13 mouse cellular contexts compared by ENCODE assay signal in genomic region chr19:7110097-7110496, GRCm38 (mm10). TPM values are rescaled to one million over a fixed set of nuclear protein-coding genes. Genes with fewer than 3 reads are reported as not detected.
DNase-seq lines count a peak whose midpoint lies in the region; ATAC-seq and TF ChIP-seq lines count a peak whose summit lies in the region.
"Had no signal": no experiment of that assay in that cellular context is flagged by ENCODE, and none has a peak within 500 bp of the region (broad histone marks: within the 10 kb centered on the region; RNA-seq: fewer than 3 reads in every experiment).

No protein-coding gene starts in this region.

- H3K27ac ChIP-seq in intestine, embryonic 14.5 days (ENCODE audit: low read depth): no peak overlapping the region
- no peak overlapping the region for H3K27ac ChIP-seq in intestine, postnatal 0 days (ENCODE audit: low read depth, low read length)
- H3K27ac ChIP-seq in embryonic facial prominence, embryonic 11.5 days (replicated peaks; ENCODE audit: low read depth, low read length): no peak overlapping the region
- no peak overlapping the region for H3K27ac ChIP-seq in midbrain, postnatal 0 days (ENCODE audit: low read depth, low read length)
- H3K27ac ChIP-seq: hindbrain, embryonic 15.5 days had no signal

- TF ChIP-seq CTCF in intestine, postnatal 0 days (IDR thresholded peaks at IDR 0.05; ENCODE audit: low read depth): no peak
- no peak for TF ChIP-seq CTCF in midbrain, postnatal 0 days (IDR thresholded peaks at IDR 0.05)

- H3K4me2 ChIP-seq in intestine, embryonic 14.5 days (ENCODE audit: low read length): no peak overlapping the region
- H3K4me2 ChIP-seq in intestine, postnatal 0 days (replicated peaks; ENCODE audit: low read depth): no peak overlapping the region
- no peak overlapping the region for H3K4me2 ChIP-seq in embryonic facial prominence, embryonic 11.5 days (ENCODE audit: low read depth, low read length)
- H3K4me2 ChIP-seq in midbrain, postnatal 0 days (ENCODE audit: low read depth, low read length, poor library complexity, severe bottlenecking): no peak overlapping the region
- H3K4me2 ChIP-seq: hindbrain, embryonic 15.5 days; liver, embryonic 11.5 days had no signal

- 0 out of 2 replicates have a peak overlapping the region, but pooled peaks have one; percentile 1 for H3K9ac ChIP-seq in intestine, embryonic 14.5 days (ENCODE audit: low read length)
- H3K9ac ChIP-seq in intestine, postnatal 0 days (ENCODE audit: low read depth, low read length): no peak overlapping the region
- H3K9ac ChIP-seq in embryonic facial prominence, embryonic 11.5 days (replicated peaks; ENCODE audit: low read length): no peak overlapping the region
- H3K9ac ChIP-seq in midbrain, postnatal 0 days (replicated peaks; ENCODE audit: low read length, poor library complexity, severe bottlenecking): 0 out of 2 replicates have a peak overlapping the region, but pooled peaks have one; percentile 14
- H3K9ac ChIP-seq: hindbrain, embryonic 15.5 days had no signal

- H3K4me3 ChIP-seq in intestine, embryonic 14.5 days (ENCODE audit: low read depth, low read length): no peak overlapping the region
- no peak overlapping the region for H3K4me3 ChIP-seq in intestine, postnatal 0 days (ENCODE audit: low read depth, low read length)
- H3K4me3 ChIP-seq in embryonic facial prominence, embryonic 11.5 days (ENCODE audit: low read depth, low read length): no peak overlapping the region
- no peak overlapping the region for H3K4me3 ChIP-seq in midbrain, postnatal 0 days (ENCODE audit: low read depth, low read length)
- H3K4me3 ChIP-seq: hindbrain, embryonic 15.5 days had no signal

- no peak for DNase-seq in intestine, embryonic 14.5 days (ENCODE audit: low spot score)
- peak; percentile 57 for DNase-seq in embryo, embryonic 11 days
- peak; percentile 53 for DNase-seq in embryonic facial prominence, embryonic 11.5 days (ENCODE audit: low spot score)
- DNase-seq in midbrain, postnatal 0 days (ENCODE audit: low spot score): no peak
- DNase-seq in left cerebral cortex, adult 11 months (ENCODE audit: low spot score): no peak
- DNase-seq in gastrocnemius, postnatal 14 days: no peak
- DNase-seq: cerebellum, adult 11 months; lung, postnatal 10 days; thymus, adult 18-20 months had no signal

- 11% methylated on average over 5 of the region's 5 CpGs for WGBS in intestine, embryonic 14.5 days
- 22% methylated on average over 5 of the region's 5 CpGs for WGBS in intestine, postnatal 0 days
- 5% methylated on average over 5 of the region's 5 CpGs for WGBS in embryonic facial prominence, embryonic 11.5 days
- 17% methylated on average over 5 of the region's 5 CpGs for WGBS in midbrain, postnatal 0 days

- intact Hi-C loops in gastrocnemius, postnatal 14 days (cut with DNase I; ENCODE audit: low total_unique reads): no loop called here

- H3K4me1 ChIP-seq in intestine, embryonic 14.5 days (replicated peaks; ENCODE audit: control insufficient read depth, insufficient read depth, low read length): peaks cover 15% of the 10 kb centered on the region; the same call in 1 of the 2 replicates
- 0 out of 2 replicates have a peak, but pooled peaks cover 3% of the 10 kb centered on the region for H3K4me1 ChIP-seq in intestine, postnatal 0 days (replicated peaks; ENCODE audit: control insufficient read depth, insufficient read depth, low read length)
- H3K4me1 ChIP-seq in embryonic facial prominence, embryonic 11.5 days (ENCODE audit: control insufficient read depth, insufficient read depth, low read length): no peaks in the 10 kb centered on the region
- peaks cover 15% of the 10 kb centered on the region for H3K4me1 ChIP-seq in midbrain, postnatal 0 days (ENCODE audit: insufficient read depth, low read length)

- no peak for ATAC-seq in intestine, embryonic 14.5 days (replicated peaks; ENCODE audit: low FRiP score, low TSS enrichment, low read depth)
- no peak for ATAC-seq in intestine, postnatal 0 days
- no peak for ATAC-seq in embryonic facial prominence, embryonic 11.5 days (replicated peaks; ENCODE audit: insufficient number of reproducible peaks, low FRiP score, low TSS enrichment, low read depth)
- ATAC-seq in midbrain, postnatal 0 days (ENCODE audit: low FRiP score): no peak

- no peaks in the 10 kb centered on the region for H3K27me3 ChIP-seq in intestine, embryonic 14.5 days (replicated peaks; ENCODE audit: control insufficient read depth, insufficient read depth, low read length)
- no peaks in the 10 kb centered on the region for H3K27me3 ChIP-seq in intestine, postnatal 0 days (replicated peaks; ENCODE audit: control insufficient read depth, insufficient read depth, low read length)
- H3K27me3 ChIP-seq in embryonic facial prominence, embryonic 11.5 days (ENCODE audit: control insufficient read depth, insufficient read depth, low read length): no peaks in the 10 kb centered on the region
- no peaks in the 10 kb centered on the region for H3K27me3 ChIP-seq in midbrain, postnatal 0 days (ENCODE audit: insufficient read depth, low read length)
- H3K27me3 ChIP-seq: hindbrain, embryonic 15.5 days had no signal

- H3K36me3 ChIP-seq in intestine, embryonic 14.5 days (ENCODE audit: control insufficient read depth, insufficient read depth, low read length): no peaks in the 10 kb centered on the region
- no peaks in the 10 kb centered on the region for H3K36me3 ChIP-seq in intestine, postnatal 0 days (ENCODE audit: control insufficient read depth, insufficient read depth)
- no peaks in the 10 kb centered on the region for H3K36me3 ChIP-seq in embryonic facial prominence, embryonic 11.5 days (replicated peaks; ENCODE audit: control insufficient read depth, insufficient read depth, low read depth, low read length)
- H3K36me3 ChIP-seq in midbrain, postnatal 0 days (ENCODE audit: insufficient read depth, low read length): no peaks in the 10 kb centered on the region
- H3K36me3 ChIP-seq: hindbrain, embryonic 15.5 days had no signal

- no peaks in the 10 kb centered on the region for H3K9me3 ChIP-seq in intestine, embryonic 14.5 days (ENCODE audit: control insufficient read depth, low read length)
- no peaks in the 10 kb centered on the region for H3K9me3 ChIP-seq in intestine, postnatal 0 days (ENCODE audit: control insufficient read depth)
- no peaks in the 10 kb centered on the region for H3K9me3 ChIP-seq in embryonic facial prominence, embryonic 11.5 days (replicated peaks; ENCODE audit: control insufficient read depth, low read length)
- H3K9me3 ChIP-seq in midbrain, postnatal 0 days (ENCODE audit: low read length): no peaks in the 10 kb centered on the region
- H3K9me3 ChIP-seq: hindbrain, embryonic 15.5 days had no signal

RNA-seq across cellular contexts. Expression of gene Flrt1, which starts 4.6 kb away (rescaled TPM):
- 3.6 TPM in 2 replicates for polyA plus RNA-seq in intestine, embryonic 14.5 days (2014; fragmentation: Nextera tagmentation; extraction: Ambion mirVana)
- 0.75 and 0.82 TPM in 2 replicates for polyA plus RNA-seq in intestine, postnatal 0 days (2015; fragmentation: Nextera tagmentation; extraction: Ambion mirVana)
- 3.0 and 4.4 TPM in 2 replicates for polyA plus RNA-seq in embryonic facial prominence, embryonic 11.5 days (2014; fragmentation: Nextera tagmentation; extraction: Ambion mirVana)
- total RNA-seq in midbrain, postnatal 0 days (2014; rRNA removed): 9.9 and 11.4 TPM in 2 replicates
- polyA plus RNA-seq in midbrain, postnatal 0 days (2015; fragmentation: Nextera tagmentation; extraction: Ambion mirVana): 9.8 and 11.9 TPM in 2 replicates
- total RNA-seq in gastrocnemius, postnatal 14 days (2021): under 1 TPM; 0.27 to 0.51 TPM
- total RNA-seq: megakaryocyte-erythroid progenitor cell, adult 5-6 weeks had no signal

RNA-seq across cellular contexts. Expression of gene Macrod1, which starts 53.5 kb away (rescaled TPM):
- polyA plus RNA-seq in intestine, embryonic 14.5 days (2014; fragmentation: Nextera tagmentation; extraction: Ambion mirVana): 7.1 and 8.5 TPM in 2 replicates
- 14.4 and 15.1 TPM in 2 replicates for polyA plus RNA-seq in intestine, postnatal 0 days (2015; fragmentation: Nextera tagmentation; extraction: Ambion mirVana)
- polyA plus RNA-seq in embryonic facial prominence, embryonic 11.5 days (2014; fragmentation: Nextera tagmentation; extraction: Ambion mirVana): 5.0 and 6.9 TPM in 2 replicates
- total RNA-seq in midbrain, postnatal 0 days (2014; rRNA removed): 1.4 and 5.1 TPM in 2 replicates
- polyA plus RNA-seq in midbrain, postnatal 0 days (2015; fragmentation: Nextera tagmentation; extraction: Ambion mirVana): 5.9 and 6.2 TPM in 2 replicates
- 100 to 1,000 TPM; 187 to 192 TPM for total RNA-seq in gastrocnemius, postnatal 14 days (2021)

Comparison
In these comparisons a context has a peak if more than half of its experiments do, and no peak if none do; other contexts are left out.
1. H3K9ac ChIP-seq: peak in intestine, embryonic 14.5 days (single experiment) and midbrain, postnatal 0 days (single experiment); none in intestine, postnatal 0 days (single experiment) and embryonic facial prominence, embryonic 11.5 days (single experiment).
2. DNase-seq: peak in embryo, embryonic 11 days (single experiment) and embryonic facial prominence, embryonic 11.5 days (single experiment); none in intestine, embryonic 14.5 days (single experiment), midbrain, postnatal 0 days (single experiment), left cerebral cortex, adult 11 months (single experiment) and gastrocnemius, postnatal 14 days (single experiment).